Mouse (Mus musculus) WW6 (cell line): ENCODE results near the gene Tshz2.

Experiments
- DNase-seq: peaks from one replicate; pipeline ENCODE4 v3.0.0-alpha.2; 2013; ENCODE audit warnings: low read depth, low spot score

Gene Tshz2

GRCm38 (mm10) chr2:169699862-169700511 lies 67.2 kb downstream of the Tshz2 start:
- DNase-seq = no peak

DNA sequence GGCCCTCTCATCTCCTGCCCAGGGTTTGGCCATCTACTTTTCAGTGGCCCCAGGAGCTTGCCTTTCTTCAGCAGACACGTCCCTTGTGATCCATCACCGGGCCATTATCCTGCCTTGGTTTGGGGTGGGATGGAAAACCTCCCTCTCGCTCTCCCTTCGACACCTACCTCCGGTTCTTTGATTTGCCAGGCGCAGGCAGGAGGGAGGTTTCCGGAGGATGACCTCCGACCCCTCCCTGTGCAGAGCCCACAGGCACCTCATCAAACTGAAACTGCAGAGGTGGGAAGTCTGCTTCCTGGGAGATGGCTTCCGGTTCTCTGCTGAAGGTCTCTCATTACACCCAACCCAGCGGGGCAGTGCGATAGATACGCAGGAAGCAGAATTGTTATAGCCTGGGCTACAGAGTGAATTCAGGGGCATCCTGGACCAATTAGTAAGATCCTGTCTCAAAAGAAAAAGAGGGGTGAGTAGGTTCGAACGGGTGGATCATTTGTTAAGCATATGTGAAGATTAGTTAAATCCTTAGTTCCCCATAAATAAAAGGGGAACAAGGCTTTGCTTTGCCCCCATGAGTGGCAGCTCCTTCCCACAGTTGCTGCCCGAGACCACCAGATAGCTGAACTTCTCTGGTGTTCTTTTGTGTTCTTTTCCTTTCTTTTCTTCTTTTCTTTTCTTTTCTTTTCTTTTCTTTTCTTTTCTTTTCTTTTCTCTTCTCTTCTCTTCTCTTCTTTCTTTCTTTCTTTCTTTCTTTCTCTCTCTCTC lies 70.1 kb downstream of the Tshz2 start:
- DNase-seq = no peak

DNA sequence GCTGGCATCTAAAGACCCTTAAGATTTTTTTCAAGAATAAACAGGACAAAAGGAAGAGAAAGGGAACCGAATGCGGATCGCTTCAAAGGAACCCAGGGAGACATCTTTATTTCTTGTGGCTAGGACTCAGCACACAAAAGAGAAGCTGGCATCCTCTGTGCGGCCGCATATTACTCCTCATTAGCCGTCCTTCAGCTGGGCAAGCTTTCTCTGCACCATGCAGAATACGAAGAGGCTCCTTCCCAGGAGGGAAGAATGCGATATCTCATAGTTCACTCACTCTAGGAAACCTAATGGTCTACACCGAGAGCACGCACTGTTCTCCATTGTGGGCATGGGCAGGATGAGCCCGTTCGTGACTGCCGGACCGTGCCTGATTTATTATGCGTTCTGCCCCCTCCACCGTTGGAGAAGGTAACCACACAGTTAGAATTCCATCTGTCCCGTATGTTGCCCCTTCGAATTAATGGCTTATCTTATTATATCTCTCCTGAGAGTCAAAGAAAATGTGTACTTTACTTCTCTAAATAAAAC lies 89.0 kb downstream of the Tshz2 start:
- no peak for DNase-seq

- no peak for DNase-seq
Observed at GRCm38 (mm10) chr2:169722341-169722740, 89.5 kb downstream of the Tshz2 start.

- DNase-seq = no peak
Observed at GRCm38 (mm10) chr2:169723645-169724462, 91.0 kb downstream of the Tshz2 start.

- no peak for DNase-seq
Observed at GRCm38 (mm10) chr2:169728651-169729280, 96.0 kb downstream of the Tshz2 start.

GRCm38 (mm10) chr2:169730551-169730996 lies 97.8 kb downstream of the Tshz2 start:
- no peak for DNase-seq

GRCm38 (mm10) chr2:169734053-169734452 lies 101.2 kb downstream of the Tshz2 start:
- DNase-seq = no peak

DNA sequence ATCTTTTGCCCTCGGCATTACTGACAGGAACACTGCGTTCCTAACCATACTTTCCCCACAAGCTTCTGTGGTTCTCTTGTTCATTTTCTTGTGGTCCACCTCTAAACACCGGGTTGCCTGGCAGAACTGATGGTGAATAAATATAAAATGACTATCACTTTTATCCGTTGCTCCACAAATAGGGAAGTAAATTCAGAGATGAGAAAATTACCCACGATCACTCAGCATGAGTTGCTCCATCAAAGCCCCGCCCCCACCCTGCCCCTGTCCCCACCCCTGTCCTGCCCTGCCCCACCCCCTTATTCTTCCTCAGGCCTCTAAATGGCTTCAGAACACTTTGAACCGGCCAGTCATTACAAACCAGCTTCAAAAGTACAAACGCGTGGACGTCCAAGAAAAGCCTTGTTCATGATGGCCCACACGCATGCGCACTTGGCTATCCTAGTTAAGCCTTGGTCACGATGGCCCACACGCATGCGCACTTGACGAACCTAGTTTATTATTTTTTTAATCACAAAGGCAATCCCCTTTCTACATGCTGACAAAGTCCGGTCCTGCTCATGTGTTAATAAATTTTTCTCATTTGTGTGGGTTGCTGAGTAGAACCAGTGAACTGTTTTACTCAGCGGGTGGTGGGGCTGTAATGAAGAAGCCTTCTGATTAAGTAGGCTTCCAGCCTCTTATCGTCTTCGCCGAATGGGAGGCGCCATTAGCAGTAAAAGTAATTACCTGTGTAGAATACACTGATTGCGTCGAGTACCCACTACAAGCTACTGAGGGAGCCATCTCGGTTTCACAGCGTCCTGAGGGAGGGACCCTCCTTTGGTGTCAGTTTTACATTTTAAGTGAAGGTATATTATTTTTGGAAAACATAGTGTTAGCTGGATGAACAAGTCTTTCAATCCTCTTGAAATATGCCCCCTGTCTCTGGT lies 102.9 kb downstream of the Tshz2 start:
- no peak for DNase-seq

- no peak for DNase-seq
Observed at GRCm38 (mm10) chr2:169740996-169741395, 108.2 kb downstream of the Tshz2 start.

- DNase-seq = no peak
Observed at GRCm38 (mm10) chr2:169742791-169743190, 110.0 kb downstream of the Tshz2 start.

DNA sequence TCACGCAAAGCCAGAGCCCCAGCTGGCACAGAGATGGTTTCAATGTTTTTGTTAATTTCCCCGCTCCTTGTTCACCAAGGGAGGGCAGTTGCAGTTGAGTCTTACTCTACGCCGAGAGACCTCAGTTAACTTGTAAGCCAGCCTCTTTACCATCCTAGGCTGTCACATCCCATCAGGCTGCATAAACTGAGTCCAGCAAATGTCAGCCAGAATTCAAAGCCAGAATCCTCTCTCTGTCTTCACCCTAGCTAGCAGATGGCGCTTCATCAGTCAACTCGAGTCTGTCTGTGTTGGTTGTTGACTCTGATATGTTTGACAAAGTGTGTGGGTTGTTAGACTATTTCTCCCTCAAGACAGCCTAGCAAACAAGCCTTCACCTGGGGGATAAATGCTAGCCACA lies 110.5 kb downstream of the Tshz2 start:
- no peak for DNase-seq

- no peak for DNase-seq
Observed at GRCm38 (mm10) chr2:169743910-169744309, 111.1 kb downstream of the Tshz2 start.

- DNase-seq = no peak
Observed at GRCm38 (mm10) chr2:169747114-169747642, 114.4 kb downstream of the Tshz2 start.

- no peak for DNase-seq
Observed at GRCm38 (mm10) chr2:169749331-169749945, 116.6 kb downstream of the Tshz2 start.

DNA sequence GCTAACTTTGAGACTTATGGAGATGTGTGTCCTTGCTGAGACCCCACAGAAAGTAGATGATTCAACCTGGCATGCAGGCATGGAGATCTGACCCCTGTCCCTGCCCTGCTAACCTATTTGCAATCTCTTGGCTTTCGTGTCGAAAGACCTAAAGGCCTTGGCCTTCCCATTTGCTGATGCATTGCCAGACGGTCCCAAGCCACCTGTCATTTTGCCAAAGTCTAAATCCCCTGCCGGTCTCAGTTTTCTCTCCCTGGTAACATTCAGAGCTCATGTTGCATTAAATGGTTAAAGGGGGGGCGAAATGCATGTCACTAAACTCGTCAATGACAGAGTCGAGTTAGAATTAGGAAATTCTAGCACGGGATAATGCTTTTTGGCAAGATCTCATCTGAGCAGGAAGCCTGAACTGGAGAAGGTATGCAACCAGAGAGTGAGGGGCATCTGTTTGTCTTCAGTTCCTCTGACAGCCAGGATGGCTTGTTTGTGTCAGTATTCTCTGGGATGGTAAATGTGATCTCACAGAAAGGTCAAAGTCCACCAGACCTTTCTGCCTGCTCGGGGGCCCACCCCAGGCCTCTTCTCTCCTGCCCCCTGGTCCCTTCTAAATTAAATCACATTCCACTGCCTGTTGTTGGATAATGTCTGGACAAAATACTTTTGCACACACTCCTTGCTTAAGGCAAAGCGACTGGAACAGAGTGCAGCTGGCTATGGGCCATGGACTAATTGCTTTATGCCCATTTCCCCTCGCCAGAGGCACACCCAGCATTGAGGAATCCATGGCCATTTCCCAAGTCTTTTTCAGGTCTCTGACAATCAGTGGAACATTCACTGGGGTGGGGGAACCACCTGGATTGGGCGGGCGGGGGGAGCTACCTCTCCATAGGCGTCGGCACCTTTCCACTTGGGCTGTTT lies 118.0 kb downstream of the Tshz2 start:
- no peak for DNase-seq

DNA sequence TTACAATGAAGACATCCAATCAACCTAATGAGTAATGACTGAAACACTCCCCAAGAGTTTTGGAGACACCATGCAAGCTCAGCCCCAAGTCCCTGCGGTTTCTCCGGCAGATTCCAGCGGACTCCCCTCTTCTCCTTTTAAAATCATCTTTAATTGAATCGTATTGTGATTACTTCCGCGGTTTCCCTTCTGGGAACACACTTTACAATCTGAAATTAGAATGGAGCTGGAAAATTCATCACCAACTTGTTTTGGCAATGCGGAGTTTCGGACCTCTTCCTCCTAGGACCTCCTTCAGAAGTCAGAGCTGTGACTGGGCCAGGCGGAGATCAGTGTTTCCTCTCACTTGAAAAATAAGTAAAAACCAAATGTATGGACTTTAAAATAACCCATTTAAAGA lies 119.3 kb downstream of the Tshz2 start:
- no peak for DNase-seq

DNA sequence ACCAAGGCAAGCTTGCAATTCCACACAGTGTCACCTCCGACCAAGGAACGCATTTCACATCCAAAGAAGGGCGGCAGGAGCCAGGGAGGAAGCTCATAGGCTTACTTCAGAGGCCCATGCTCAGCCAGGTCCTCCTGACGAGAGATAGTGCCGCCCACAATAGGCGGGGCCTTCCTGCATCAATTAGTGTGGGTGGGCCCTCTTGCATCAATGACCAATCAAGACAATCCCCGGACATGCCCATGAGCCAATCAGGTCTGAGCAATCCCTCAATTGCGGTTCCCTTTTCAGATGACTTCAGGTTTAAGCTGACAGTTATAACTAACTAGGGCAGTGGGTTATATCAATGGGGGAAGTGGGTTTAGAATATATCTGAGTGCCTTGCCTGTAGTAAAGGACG lies 120.6 kb downstream of the Tshz2 start:
- DNase-seq = no peak

DNA sequence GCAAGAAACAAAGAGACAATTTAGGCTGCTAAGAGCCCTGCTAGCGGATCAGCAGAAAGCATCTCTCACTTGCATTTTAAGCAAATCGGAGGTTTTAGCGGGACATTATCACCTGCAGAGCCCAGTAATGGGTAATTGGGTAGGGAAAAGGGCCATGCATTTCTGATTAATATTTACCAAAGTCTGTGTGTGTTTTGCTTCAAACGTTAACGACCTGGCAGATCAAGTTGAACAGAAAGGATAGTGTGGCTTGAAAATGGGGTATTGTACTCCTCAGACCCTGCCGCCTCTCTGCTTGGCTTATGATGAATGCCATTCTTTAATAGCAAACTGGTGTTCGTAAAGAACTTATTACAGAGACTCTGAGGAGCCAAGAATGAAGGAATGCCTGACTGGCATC lies 122.3 kb downstream of the Tshz2 start:
- no peak for DNase-seq
